Mouse (Mus musculus) gastrocnemius, adult 2 months (tissue): ENCODE results near the gene Zc3h12c. TPM values are rescaled to one million over a fixed set of nuclear protein-coding genes. Genes with fewer than 3 reads are reported as not detected.

Experiments used
- DNase-seq: peaks from one replicate; pipeline ENCODE4 v3.0.0; 2022
- H3K27ac ChIP-seq: fragments of 200-600 bp; 2 replicates; pipeline ENCODE4 v1.8.1; 2022; ENCODE audit warnings: mild to moderate bottlenecking
- H3K4me3 ChIP-seq: fragments of 200-600 bp; 2 replicates; pipeline ENCODE4 v1.8.1; 2022; ENCODE audit warnings: mild to moderate bottlenecking, moderate library complexity
- CTCF ChIP-seq: fragments of 200-600 bp; IDR thresholded peaks from 2 replicates; pipeline ENCODE4 v1.8.1; 2022; ENCODE audit warnings: antibody characterized with exemption, mild to moderate bottlenecking, moderate library complexity
- intact Hi-C: fragments of 180-260 bp; cut with DNase I; formaldehyde crosslinking; loops from one replicate; pipeline ENCODE4 v1.15.1; 2025
- total RNA-seq, 2 experiments: library from RNA; stranded (reverse); gene quantifications; 2 replicates each; pipeline ENCODE4 v1.2.3; 2021

Gene Zc3h12c
- total RNA-seq, 2 experiments from 2014 or later = 7.8 to 9.8 TPM

DNA sequence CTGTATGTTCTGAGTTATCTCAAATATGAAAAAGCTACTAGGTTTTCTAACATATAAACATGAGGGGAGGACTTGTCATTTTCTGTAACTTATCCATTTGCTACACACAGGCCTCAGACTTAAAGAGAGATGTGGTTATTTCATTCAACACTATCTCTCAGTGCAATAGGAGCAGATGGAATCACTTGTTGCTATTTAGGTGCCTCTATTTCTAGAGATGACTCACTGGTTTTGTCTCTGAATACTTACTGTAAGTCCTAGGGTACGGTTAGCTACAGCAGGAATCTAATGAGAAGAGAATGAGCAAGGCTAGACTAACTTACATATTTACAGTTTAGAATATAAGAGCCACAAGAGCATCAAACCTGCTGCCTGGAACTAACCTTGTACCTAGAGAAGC is 9.8 kb downstream of the Zc3h12c start:
- intact Hi-C loops = no loop called here
- TF ChIP-seq CTCF = no peak
- H3K27ac ChIP-seq = no peak overlapping the region
- DNase-seq = no peak
- H3K4me3 ChIP-seq = no peak overlapping the region

DNA sequence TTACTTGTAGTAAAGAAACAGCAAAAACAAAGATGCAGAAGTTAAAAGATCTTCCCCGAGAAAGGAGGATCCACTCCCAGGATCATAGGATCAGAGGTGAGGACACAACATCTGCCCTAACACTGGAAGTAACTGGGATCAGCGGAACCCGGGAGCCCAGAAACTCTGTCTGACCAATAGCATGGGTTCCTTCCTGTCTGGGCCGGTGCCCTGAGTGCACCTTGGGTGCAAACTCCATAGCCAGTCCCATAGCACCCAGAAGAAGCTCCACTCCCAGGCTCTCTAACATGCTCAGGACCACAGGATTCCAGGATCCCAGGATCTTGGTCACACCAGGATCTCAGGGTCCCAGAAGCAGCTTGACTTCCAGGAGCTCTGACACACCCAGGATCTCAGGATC is 13.0 kb downstream of the Zc3h12c start:
- Histone ChIP-seq H3K4me3 (no peak overlapping the region), H3K27ac (no peak overlapping the region)
- DNase-seq = no peak
- intact Hi-C loops = no loop called here
- TF ChIP-seq CTCF = no peak

DNA sequence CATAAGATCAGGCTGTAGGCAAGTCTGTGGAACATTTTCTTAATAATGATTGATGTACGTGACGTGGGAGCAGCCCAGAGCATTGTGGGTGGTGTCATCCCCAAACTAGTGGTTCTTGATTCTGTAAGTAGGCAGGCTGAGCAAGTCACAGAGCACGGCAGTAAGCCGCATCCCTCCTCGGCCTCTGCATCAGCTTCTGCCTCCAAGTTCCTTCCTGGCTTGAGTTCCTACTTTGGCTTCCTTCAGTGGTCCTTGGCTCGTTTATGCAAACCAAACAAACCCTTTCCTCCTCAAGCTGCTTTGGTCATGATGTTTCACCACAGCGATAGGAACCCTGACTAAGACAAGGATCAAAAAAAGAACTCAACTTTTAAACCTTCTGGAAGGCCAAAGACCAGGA is 14.1 kb downstream of the Zc3h12c start:
- Histone ChIP-seq H3K27ac (no peak overlapping the region), H3K4me3 (no peak overlapping the region)
- intact Hi-C loops = no loop called here
- no peak for TF ChIP-seq CTCF
- DNase-seq = no peak

DNA sequence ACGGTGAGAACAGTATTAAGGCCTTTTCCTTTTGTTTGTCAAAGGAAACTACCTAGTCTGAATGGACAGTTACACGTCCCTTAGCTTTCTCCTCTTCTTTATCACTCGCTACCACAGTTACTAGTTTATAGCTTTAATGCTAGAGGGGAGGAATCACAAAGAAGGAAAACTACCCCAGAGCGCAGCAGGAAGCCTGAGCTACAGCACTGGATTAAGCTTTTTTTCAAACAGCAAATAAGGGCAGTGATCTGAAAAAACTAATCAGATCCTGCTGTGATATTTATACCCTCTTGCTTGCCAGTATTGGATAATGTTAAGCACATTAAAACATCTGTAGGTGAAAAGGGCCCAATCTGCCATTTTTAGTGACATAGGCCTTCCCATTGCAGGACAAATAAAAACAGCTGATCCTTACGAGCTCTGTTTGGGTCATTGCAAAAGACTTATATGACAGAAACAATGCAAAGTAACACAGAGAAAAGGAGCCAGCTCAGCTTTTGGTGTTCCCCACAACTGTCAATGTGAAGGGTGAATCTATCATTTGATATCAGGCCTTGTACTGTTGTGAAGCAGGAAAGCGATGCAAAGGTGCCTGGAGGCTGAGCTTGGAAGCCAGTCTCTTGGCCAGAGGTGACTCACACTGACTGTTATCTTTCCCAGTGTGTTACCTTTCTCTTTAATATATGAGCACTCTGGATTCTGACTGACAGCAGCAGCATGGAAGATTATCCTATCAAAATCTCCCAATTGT is 16.1 kb downstream of the Zc3h12c start:
- Histone ChIP-seq H3K4me3 (no peak overlapping the region), H3K27ac (no peak overlapping the region)
- no peak for TF ChIP-seq CTCF
- DNase-seq = no peak
- intact Hi-C loops = no loop called here

DNA sequence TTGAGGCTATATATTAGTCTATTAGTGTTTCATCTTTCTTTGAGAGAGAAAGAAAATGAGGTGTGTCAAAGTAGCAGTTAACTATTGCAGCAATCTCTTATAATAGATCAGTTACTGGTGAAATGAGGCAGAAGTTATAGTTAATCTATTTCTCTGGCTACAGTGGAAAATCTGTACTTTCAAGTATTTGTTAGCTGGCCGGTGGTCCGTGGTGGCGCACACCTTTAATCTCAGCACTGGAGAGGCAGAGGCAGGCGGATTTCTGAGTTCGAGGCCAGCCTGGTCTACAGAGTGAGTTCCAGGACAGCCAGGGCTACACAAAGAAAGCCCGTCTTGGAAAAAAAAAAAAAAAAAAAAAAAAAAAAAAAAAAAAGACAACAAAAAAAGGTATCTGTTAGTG is 18.6 kb downstream of the Zc3h12c start:
- TF ChIP-seq CTCF = no peak
- H3K4me3 ChIP-seq = no peak overlapping the region
- DNase-seq = no peak
- intact Hi-C loops = no loop called here
- no peak overlapping the region; the same call in 1 of the 2 replicates for H3K27ac ChIP-seq

DNA sequence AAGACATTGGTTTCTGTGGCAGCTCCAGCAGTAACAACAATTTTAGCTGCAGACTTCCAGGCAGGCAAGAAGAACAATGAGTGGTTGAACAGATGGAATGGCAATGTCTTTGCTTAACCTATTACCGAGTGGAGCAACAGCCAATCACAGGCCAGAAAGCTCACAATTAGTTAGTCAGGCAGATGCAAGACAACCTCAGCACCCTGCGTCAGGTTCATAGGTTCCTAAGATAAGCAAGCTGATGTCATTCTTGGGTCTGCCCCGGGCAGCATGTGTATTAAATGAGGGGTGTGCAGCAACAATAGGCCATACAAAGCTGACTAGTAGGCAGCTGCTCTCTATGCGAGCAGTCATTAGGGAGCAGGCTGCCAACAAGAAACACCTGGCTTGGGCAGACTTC is 19.1 kb downstream of the Zc3h12c start:
- no peak for DNase-seq
- Histone ChIP-seq H3K4me3 (peak overlapping the region; percentile 2; the same call in 1 of the 2 replicates), H3K27ac (peak overlapping the region; percentile 60)
- TF ChIP-seq CTCF = no peak
- intact Hi-C loops = no loop called here

DNA sequence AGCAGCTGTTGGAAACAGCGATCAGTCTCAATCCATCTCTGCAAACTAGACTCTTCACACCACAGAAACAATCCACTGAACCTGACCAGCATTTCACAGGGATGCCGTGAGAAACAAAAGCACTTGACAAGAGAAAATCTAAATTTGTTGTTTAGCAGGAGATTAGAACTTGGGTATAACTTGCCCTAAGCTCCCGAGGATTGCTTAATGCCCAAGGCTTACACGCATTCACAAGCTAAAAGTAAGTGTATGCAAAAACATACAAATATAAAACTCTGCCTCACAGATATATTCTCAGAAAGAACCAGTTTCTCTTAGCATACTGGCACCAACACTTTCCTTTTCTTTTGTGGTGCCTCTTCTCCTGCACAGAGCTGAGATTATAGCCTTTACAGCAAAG is 19.5 kb downstream of the Zc3h12c start:
- no peak for DNase-seq
- H3K4me3 ChIP-seq = peak overlapping the region; percentile 15
- intact Hi-C loops = no loop called here
- no peak for TF ChIP-seq CTCF
- H3K27ac ChIP-seq = peak overlapping the region; percentile 60

DNA sequence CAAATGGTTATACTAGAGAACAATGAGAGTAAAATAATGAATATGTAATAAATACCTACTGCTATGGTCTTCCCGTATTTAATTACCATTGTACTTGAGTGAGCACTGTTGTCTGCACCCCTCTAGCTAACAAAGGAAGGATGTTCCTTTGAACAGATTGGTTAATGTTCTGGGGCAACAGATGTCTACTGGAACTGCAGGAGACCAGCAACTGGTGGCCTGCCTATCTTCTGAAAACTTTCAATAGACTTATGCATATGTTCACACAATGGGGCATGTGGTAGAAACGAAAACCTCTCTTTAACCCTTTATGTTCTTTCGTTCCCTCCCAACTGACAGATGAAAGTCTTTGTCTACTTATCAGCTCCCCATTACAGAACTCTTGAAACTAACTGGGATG is 20.1 kb downstream of the Zc3h12c start:
- H3K27ac ChIP-seq = peak overlapping the region; percentile 60; the same call in 1 of the 2 replicates
- no peak overlapping the region; the same call in 1 of the 2 replicates for H3K4me3 ChIP-seq
- intact Hi-C loops = no loop called here
- DNase-seq = no peak
- TF ChIP-seq CTCF = no peak

DNA sequence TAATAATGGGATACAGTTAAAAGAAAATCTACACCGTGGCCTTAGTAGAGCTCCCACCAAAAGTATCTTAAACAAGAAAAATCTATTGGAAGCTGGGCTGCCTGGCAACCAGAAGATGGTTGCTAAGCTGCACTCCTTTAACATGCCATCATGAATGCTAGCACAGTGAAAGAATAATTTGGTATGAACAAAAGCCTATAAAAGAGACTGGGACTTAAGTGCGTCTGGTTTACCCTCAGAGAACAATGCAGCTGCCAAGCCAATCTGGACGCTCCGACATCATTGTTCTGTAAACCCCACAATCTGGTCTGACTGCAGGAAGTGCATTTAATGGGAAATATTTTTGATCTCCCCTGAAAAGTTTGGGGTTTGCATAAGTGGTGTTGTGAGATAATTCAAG is 22.1 kb downstream of the Zc3h12c start:
- Histone ChIP-seq H3K27ac (no peak overlapping the region), H3K4me3 (no peak overlapping the region)
- intact Hi-C loops = no loop called here
- no peak for TF ChIP-seq CTCF
- DNase-seq = no peak

DNA sequence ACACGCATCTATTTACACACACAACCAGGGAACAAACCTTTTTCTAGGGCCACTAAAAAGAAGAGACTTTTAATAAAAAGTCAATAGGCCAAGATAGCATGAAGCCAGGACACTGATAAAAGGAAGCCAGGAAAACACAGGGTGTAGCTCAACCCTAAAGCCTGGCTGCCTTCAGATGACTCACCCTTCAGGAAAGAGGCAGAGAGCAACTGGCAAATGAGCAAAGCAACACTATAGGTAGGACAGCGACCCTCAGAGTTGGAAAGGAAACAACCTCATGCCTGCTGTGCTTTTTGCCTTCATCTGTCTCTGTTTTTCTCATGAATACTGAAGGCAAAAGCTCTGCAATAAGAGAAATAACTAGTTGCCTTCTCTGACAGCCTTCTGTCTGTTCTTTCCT is 35.6 kb downstream of the Zc3h12c start:
- no peak for TF ChIP-seq CTCF
- Histone ChIP-seq H3K27ac (no peak overlapping the region), H3K4me3 (no peak overlapping the region)
- no peak for DNase-seq
- intact Hi-C loops = loop anchor here (5.0 kb wide), 2 partner anchors 35 to 155 kb away; partner anchors contain the start of gene Zc3h12c

DNA sequence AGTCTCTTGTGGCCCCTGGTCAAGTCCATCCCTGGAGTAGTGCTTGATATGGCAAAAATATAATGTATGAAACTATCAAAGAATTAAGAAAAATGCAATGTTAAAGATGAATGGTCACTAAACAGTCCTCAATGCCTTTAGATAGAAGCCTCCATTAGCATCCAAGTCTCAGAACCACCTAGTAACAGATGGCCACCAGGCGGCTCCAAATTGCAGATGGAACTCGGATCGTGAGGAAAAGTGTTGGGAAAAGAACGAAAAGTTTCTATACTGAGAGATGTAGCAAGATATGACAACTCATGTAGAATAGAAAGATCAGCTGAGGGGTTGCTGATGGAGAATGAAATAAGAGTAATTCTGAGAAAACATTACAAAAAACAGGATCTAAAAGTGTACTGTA is 38.0 kb downstream of the Zc3h12c start:
- no peak for DNase-seq
- Histone ChIP-seq H3K27ac (no peak overlapping the region), H3K4me3 (no peak overlapping the region)
- peak; percentile 64 for TF ChIP-seq CTCF
- intact Hi-C loops = loop anchor here (5.0 kb wide), 2 partner anchors 37 to 157 kb away; partner anchors contain the start of gene Zc3h12c

DNA sequence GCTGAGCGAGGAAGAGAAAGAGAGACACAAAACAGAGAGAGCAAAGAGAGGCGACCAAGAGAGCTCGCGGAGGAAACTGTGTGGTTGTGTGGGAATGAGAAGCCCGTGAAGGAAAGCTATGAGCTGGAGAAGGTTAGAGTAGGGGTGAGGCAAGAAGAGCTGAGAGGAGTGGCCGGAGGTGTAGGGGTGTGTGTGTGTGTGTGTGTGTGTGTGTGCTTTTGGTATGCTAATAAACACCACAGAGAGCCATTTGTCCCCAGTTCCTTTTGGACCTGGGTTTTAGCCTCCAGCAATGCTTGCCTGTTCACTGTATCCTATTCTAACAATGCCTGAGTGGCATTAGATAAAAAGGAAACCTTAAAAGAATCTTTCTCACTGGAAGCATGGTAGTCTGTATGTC is 43.1 kb downstream of the Zc3h12c start:
- Histone ChIP-seq H3K27ac (no peak overlapping the region), H3K4me3 (no peak overlapping the region)
- intact Hi-C loops = no loop called here
- DNase-seq = no peak
- no peak for TF ChIP-seq CTCF

DNA sequence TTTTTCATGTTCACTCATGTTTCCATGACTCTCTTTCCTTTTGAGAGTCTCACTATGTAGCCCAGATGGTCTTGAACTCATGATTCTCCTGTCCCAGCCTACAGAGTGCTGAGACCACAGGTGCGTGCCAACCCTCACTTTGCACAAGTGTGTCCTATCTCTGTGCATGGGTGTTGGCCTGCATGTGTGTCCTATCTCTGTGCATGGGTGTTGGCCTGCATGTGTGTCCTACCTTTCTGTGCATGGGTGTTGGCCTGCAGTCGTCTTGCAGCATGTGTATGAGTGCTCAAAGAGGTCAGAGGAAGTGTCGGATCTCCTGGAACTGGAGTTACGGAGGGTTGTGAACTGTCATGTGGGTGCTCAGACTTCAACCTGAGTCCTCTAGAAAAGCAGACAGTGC is 49.2 kb downstream of the Zc3h12c start:
- DNase-seq = no peak
- intact Hi-C loops = no loop called here
- Histone ChIP-seq H3K27ac (no peak overlapping the region), H3K4me3 (no peak overlapping the region)
- TF ChIP-seq CTCF = no peak

DNA sequence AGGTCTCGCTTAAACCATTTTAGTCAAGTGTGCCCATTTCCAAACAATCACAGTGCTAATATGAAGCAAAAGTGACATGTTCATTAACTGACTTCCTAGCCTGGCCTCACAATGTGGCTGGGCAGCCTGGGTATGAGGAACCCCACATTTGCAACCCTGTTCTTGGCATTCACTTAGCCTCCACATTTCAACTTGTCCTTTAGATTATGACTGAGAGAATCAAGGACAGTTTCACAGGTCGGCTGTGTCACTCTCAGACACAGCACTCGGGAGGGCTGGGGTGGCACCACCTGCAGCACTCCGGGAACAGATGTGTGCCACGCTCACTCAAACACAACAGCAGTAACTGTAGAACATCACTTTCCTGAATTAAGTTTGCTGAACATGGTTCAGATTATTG is 55.3 kb downstream of the Zc3h12c start:
- TF ChIP-seq CTCF = no peak
- Histone ChIP-seq H3K27ac (no peak overlapping the region), H3K4me3 (no peak overlapping the region)
- intact Hi-C loops = no loop called here
- no peak for DNase-seq
